Mouse (Mus musculus) lung, adult 2 months (tissue): ENCODE measurements around the gene Popdc2.

Experiments used
- CTCF ChIP-seq: fragments of 200-500 bp; IDR thresholded peaks from 2 replicates; pipeline ENCODE4 v1.5.1; 2011; ENCODE audit warnings: mild to moderate bottlenecking, low read length, control low read depth; ENCODE audit not compliant: insufficient read depth
- POLR2A ChIP-seq: fragments of 200-500 bp; IDR thresholded peaks from 2 replicates; pipeline ENCODE4 v1.6.1; 2011; ENCODE audit warnings: low read depth, mild to moderate bottlenecking, control low read depth, low read length, borderline replicate concordance; ENCODE audit errors: extremely low read depth

- no peak for TF ChIP-seq POLR2A
- no peak for TF ChIP-seq CTCF
These were observed 63.4 kb downstream of the Popdc2 start for GRCm38 (mm10) chr16:38425374-38425773.
